Mouse (Mus musculus) MEL (cell line): ENCODE results near the gene Rpp25.

Experiments used
- CHD1 ChIP-seq: IDR thresholded peaks from 2 replicates; pipeline ENCODE4 v1.6.1; 2012; ENCODE audit warnings: low read depth, mild to moderate bottlenecking, inconsistent platforms, low read length, improper control_type of control experiment
- CTCF ChIP-seq, 3 experiments: IDR thresholded peaks in 2 of 3; conservative IDR thresholded peaks in 1 of 3; 2 replicates each; pipeline ENCODE4 v1.5.1; 2011 to 2012; ENCODE audit warnings: low read length in 3 of 3, low read depth in 2 of 3, mild to moderate bottlenecking in 2 of 3, improper control_type of control experiment in 1 of 3, inconsistent platforms in 1 of 3, mixed read lengths in 1 of 3, moderate library complexity in 1 of 3; ENCODE audit not compliant: control insufficient read depth in 1 of 3, insufficient read depth in 1 of 3, poor library complexity in 1 of 3, severe bottlenecking in 1 of 3
- ELF1 ChIP-seq: IDR thresholded peaks from 2 replicates; pipeline ENCODE4 v1.6.1; 2014; ENCODE audit warnings: low read depth, mild to moderate bottlenecking, inconsistent platforms, low read length, improper control_type of control experiment, moderate library complexity
- ETS1 ChIP-seq: IDR thresholded peaks from 2 replicates; pipeline ENCODE4 v1.6.1; 2012; ENCODE audit warnings: low read depth, mild to moderate bottlenecking, inconsistent platforms, low read length, improper control_type of control experiment, moderate library complexity
- MAX ChIP-seq: IDR thresholded peaks from 2 replicates; pipeline ENCODE4 v1.6.1; 2011; ENCODE audit warnings: low read length, improper control_type of control experiment
- MYC ChIP-seq: IDR thresholded peaks from 2 replicates; pipeline ENCODE4 v1.6.1; 2011; ENCODE audit warnings: low read depth, mild to moderate bottlenecking, low read length, improper control_type of control experiment, moderate library complexity
- POLR2A ChIP-seq, 2 experiments: IDR thresholded peaks; 2 replicates each; pipeline ENCODE4 v1.6.1; 2011 to 2012; ENCODE audit warnings: low read length in 2 of 2, mild to moderate bottlenecking in 2 of 2, control low read depth in 1 of 2, improper control_type of control experiment in 1 of 2, low read depth in 1 of 2, moderate library complexity in 1 of 2; ENCODE audit not compliant: control insufficient read depth in 1 of 2, insufficient read depth in 1 of 2, poor library complexity in 1 of 2
- TCF12 ChIP-seq: IDR thresholded peaks from 2 replicates; pipeline ENCODE4 v1.6.1; 2014; ENCODE audit warnings: low read depth, mild to moderate bottlenecking, inconsistent platforms, low read length, improper control_type of control experiment, moderate library complexity
- USF1 ChIP-seq: IDR thresholded peaks from 2 replicates; pipeline ENCODE4 v1.6.1; 2014; ENCODE audit warnings: low read depth, mild to moderate bottlenecking, inconsistent platforms, low read length, improper control_type of control experiment, moderate library complexity
- ZC3H11A ChIP-seq: IDR thresholded peaks from 2 replicates; pipeline ENCODE4 v1.6.1; 2012; ENCODE audit warnings: low read depth, mild to moderate bottlenecking, inconsistent platforms, low read length, improper control_type of control experiment
- ZNF384 ChIP-seq: IDR thresholded peaks from 2 replicates; pipeline ENCODE4 v1.6.1; 2012; ENCODE audit warnings: low read depth, mild to moderate bottlenecking, inconsistent platforms, low read length, improper control_type of control experiment

GRCm38 (mm10) chr9:57522861-57523246, 19.0 kb downstream of the Rpp25 start:
- no peak for TF ChIP-seq ZC3H11A
- no peak for TF ChIP-seq POLR2A (IDR thresholded peaks at IDR 0.05; ENCODE audit: control insufficient read depth in 1 of 2, insufficient read depth in 1 of 2, low read depth in 1 of 2, low read length in 2 of 2, poor library complexity in 1 of 2)
- TF ChIP-seq ELF1, result no peak
- TF ChIP-seq CTCF (IDR thresholded peaks at IDR 0.05 in 2 of 3, conservative IDR thresholded peaks at IDR 0.05 in 1 of 3; ENCODE audit: control insufficient read depth in 1 of 3, insufficient read depth in 1 of 3, low read depth in 2 of 3, low read length in 3 of 3, poor library complexity in 1 of 3, severe bottlenecking in 1 of 3), result no peak
- no peak for TF ChIP-seq MAX
- no peak for TF ChIP-seq TCF12
- no peak for TF ChIP-seq USF1
- no peak for TF ChIP-seq ZNF384
- TF ChIP-seq ETS1, result no peak
- no peak for TF ChIP-seq MYC
- TF ChIP-seq CHD1, result no peak
